Mouse (Mus musculus): ENCODE results near the gene Map4k3.

- no peak for TF ChIP-seq CTCF (conservative IDR thresholded peaks at IDR 0.05; ENCODE audit: low read length)
- no peak for TF ChIP-seq POU5F1 (IDR thresholded peaks at IDR 0.05; ENCODE audit: borderline replicate concordance, low read length)
- no peak for TF ChIP-seq NANOG (IDR thresholded peaks at IDR 0.05; ENCODE audit: borderline replicate concordance, low read length)
Measured at GRCm38 (mm10) chr17:80568842-80569601, 159.3 kb downstream of the Map4k3 start.
